Mouse (Mus musculus): ENCODE results near the gene Ppp2r5e. TPM values are rescaled to one million over a fixed set of nuclear protein-coding genes. Genes with fewer than 3 reads are reported as not detected.

The Ppp2r5e gene
- polyA plus RNA-seq (2015; fragmentation: Nextera tagmentation; extraction: Ambion mirVana), result 9.3 and 11.8 TPM in 2 replicates

DNA sequence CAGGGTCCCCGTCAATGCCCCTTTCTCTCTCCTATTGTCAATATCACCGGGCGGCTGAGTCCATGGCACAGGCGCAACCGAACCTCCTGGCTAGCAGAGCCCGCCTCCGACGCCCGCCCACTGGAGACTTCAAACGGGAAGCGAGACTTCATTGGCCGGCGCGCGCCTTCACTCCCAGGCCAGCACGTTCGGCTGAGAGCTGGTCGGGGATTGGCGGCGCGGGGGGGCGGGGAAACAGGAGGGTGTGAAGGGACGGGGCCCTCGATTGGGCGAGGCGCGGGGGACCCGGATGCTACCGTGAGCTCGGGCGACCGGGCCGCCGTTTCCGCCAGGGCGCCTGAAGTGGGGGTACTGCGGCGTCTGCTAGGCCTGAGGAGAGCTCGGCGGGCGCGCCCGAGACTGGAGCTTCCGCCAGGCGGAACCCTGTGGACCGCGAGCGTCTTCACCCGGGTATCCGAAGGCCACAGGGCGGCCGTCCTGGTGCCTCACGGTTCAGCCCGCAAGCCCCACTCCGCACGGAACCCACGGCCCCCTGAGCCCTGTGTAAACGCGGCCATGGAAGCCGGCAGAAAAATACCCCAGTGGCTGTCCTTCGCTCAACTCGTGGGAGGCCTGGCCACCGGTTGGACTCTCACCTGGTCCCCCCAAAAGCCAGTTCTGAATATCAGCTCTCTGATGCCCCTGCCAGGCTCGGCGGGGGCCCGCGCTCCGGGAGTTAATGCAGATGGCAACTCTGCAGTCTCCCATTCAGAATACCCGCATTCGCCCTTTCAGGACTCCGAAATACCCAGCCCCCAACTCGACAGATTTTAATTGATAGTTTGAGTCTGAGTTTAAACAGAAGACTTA, at the start of gene Ppp2r5e:
Gene Ppp2r5e, minus strand, starts transcription at position 92 of the 849 bp plus-strand sequence.
- peak within 1 kb of the TSS; percentile 99 for H3K4me3 ChIP-seq (replicated peaks)
- peak within 1 kb of the TSS; percentile 97 for H3K27ac ChIP-seq
- H3K4me2 ChIP-seq (replicated peaks), result peak within 1 kb of the TSS; percentile 82
- H3K4me1 ChIP-seq (replicated peaks), result 0 out of 2 replicates have a peak, but pooled peaks cover 6% of the 10 kb centered on the region
- H3K27me3 ChIP-seq (replicated peaks), result no peaks in the 10 kb centered on the region
- WGBS, result under 1% methylated on average over 72 of the region's 72 CpGs
- H3K9me3 ChIP-seq, result no peaks in the 10 kb centered on the region
- peak within 1 kb of the TSS; percentile 98 for H3K9ac ChIP-seq
- no peaks in the 10 kb centered on the region for H3K36me3 ChIP-seq
- peak; percentile 99 for ATAC-seq

DNA sequence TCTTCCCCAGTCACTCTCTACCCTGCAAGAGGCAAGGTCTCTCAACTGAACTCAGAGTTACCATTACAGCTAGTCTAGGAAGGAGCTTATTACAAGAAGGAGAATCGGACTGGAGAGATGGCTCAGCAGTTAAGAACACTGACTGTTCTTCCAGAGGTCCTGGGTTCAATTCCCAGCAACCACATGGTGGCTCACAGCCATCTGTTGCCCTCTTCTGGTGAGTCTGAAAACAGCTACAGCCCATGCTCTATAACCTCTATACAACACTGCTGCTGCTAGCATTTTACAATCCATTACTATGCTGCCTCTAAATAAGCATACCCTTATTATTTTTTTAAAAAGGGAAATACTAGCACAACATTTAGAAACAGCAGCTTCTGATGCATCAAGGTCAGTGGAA, 49.7 kb upstream of the Ppp2r5e start:
- no peak for ATAC-seq
- no peak overlapping the region for H3K4me3 ChIP-seq (replicated peaks)
- H3K27ac ChIP-seq, result no peak overlapping the region
- H3K4me2 ChIP-seq (replicated peaks), result no peak overlapping the region
- H3K27me3 ChIP-seq (replicated peaks), result no peaks in the 10 kb centered on the region
- H3K9ac ChIP-seq, result no peak overlapping the region
- no peaks in the 10 kb centered on the region for H3K9me3 ChIP-seq
- no peaks in the 10 kb centered on the region for H3K36me3 ChIP-seq
- 81% methylated on average over 1 of the region's 1 CpGs for WGBS
- no peaks in the 10 kb centered on the region for H3K4me1 ChIP-seq (replicated peaks)

DNA sequence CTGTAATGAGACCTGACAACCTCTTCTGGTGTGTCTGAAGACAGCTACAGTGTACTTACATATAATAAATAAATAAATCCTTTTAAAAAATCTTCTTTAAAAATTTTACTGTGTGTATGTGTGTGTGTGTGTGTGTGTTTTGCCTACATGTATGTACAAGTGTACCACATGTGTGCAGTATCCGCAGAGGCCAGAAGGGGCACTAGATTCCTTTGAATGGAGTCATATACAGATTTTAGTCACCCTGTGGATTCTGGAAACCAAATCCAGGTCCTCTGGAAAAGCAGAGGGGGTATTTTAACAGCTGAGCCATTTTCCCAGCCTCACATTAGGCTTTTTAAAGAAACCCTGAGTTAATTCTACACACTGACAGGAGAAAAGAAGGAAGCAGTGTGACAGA, 45.7 kb upstream of the Ppp2r5e start:
- no peak overlapping the region for H3K4me3 ChIP-seq (replicated peaks)
- H3K27me3 ChIP-seq (replicated peaks), result no peaks in the 10 kb centered on the region
- no peak overlapping the region for H3K4me2 ChIP-seq (replicated peaks)
- WGBS, result 95% methylated on average over 1 of the region's 1 CpGs
- H3K27ac ChIP-seq, result no peak overlapping the region
- no peaks in the 10 kb centered on the region for H3K9me3 ChIP-seq
- no peak for ATAC-seq
- H3K4me1 ChIP-seq (replicated peaks), result no peaks in the 10 kb centered on the region
- no peaks in the 10 kb centered on the region for H3K36me3 ChIP-seq
- H3K9ac ChIP-seq, result no peak overlapping the region

DNA sequence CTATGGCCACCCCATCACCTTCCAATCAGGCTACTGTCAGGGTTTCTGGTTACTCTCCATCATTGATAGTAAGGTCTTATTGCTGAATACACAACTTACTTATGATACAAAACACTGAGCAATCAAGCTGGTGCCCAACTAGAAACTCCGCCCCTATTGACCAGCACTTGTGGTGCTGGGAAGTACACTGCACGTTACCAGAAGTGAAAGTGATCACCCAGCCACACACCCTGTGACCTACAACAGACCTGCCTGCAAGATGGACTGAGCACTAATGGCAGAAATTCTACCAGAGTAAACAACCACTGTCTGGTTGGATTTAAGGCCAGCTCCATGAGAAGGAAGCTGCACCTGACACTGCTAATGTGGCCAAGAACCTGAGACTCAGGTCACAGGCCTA, 42.3 kb upstream of the Ppp2r5e start:
- WGBS, result 82% methylated on average over 2 of the region's 2 CpGs

DNA sequence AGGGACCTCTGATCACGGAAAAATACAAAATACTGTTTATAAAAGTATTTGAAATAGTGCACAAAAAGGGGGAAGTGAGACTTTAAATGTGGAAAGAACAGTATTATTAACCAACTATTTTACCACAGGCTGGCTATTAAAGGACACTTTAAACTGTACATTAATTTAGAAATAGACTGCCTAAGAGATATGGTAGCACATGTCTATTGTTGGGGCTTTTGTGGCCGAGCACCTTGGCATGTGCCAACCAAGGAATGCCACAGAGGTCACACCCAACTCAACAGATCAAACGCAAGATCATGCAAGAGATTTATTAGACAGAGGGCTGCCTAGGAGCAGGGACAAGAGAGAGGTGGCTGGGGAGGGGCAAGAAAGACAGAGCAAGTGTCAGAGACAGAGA, 41.1 kb upstream of the Ppp2r5e start:
- Histone ChIP-seq H3K9me3 (no peaks in the 10 kb centered on the region), H3K27ac (no peak overlapping the region), H3K9ac (no peak overlapping the region), H3K4me1 (replicated peaks) (no peaks in the 10 kb centered on the region), H3K4me3 (replicated peaks) (no peak overlapping the region), H3K27me3 (replicated peaks) (no peaks in the 10 kb centered on the region), H3K4me2 (replicated peaks) (no peak overlapping the region), H3K36me3 (no peaks in the 10 kb centered on the region)
- no peak for ATAC-seq
- 81% methylated on average over 3 of the region's 3 CpGs for WGBS

More for the DNA sequence above, 42.3 kb upstream of the Ppp2r5e start:
- H3K9ac ChIP-seq, result no peak overlapping the region
- H3K4me3 ChIP-seq (replicated peaks), result no peak overlapping the region
- no peaks in the 10 kb centered on the region for H3K9me3 ChIP-seq
- H3K4me2 ChIP-seq (replicated peaks), result no peak overlapping the region
- ATAC-seq, result no peak
- H3K27ac ChIP-seq, result no peak overlapping the region
- no peaks in the 10 kb centered on the region for H3K36me3 ChIP-seq
- no peaks in the 10 kb centered on the region for H3K27me3 ChIP-seq (replicated peaks)
- no peaks in the 10 kb centered on the region for H3K4me1 ChIP-seq (replicated peaks)

DNA sequence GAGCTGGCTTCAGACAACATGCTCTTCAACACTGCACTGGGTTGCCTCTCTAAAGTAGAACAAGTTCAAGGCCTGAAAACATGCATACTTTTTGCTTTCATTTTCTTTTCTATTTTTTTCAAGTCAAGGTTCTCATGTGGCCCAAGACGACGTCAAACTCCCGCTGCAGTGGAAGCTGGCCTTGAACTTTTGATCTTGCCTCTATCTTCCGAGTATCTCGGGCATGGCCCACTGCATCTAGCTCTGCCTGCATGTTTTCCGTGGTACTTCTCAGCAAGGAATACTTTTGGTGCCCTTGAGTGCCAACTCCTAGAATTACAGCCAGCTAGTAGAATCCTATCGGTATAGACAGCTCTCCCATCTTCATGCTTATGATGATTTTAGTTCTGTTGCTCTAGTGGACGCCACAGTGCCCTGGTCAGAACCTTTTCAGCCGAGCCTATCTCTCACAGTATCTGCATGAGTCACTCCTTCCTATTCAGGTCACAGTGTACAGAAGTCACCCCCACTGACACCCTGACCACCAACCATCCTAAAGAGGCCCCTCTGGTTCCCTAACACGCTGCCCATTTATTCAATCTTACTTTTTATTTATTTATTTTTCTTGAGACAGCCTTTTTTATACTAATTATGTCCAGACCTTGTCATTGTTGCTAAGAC, 39.9 kb upstream of the Ppp2r5e start:
- WGBS, result 85% methylated on average over 10 of the region's 10 CpGs

DNA sequence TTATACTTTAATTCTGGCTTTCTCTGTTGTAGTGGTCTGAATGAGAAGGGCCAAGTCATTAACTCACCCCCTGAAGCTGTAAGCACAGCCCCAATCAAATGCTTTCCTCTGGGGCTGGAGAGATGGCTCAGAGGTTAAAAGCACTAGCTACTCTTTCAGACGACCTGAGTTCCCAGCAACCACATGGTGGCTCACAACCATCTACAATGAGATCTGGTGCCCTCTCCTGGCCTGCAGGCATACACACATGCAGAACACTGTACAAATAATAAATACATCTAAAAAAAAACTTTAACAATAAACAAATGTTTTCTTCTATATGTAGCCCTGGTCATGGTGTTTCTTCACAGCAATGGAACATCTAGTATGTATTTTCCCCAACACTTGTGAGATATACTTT, 33.6 kb upstream of the Ppp2r5e start:
- Histone ChIP-seq H3K36me3 (no peaks in the 10 kb centered on the region), H3K4me2 (replicated peaks) (no peak overlapping the region), H3K9me3 (no peaks in the 10 kb centered on the region), H3K27ac (no peak overlapping the region), H3K4me1 (replicated peaks) (no peaks in the 10 kb centered on the region), H3K4me3 (replicated peaks) (no peak overlapping the region), H3K27me3 (replicated peaks) (no peaks in the 10 kb centered on the region), H3K9ac (no peak overlapping the region)
- no peak for ATAC-seq
- 69% methylated on average over 1 of the region's 1 CpGs for WGBS

More for the DNA sequence above, 39.9 kb upstream of the Ppp2r5e start:
- no peaks in the 10 kb centered on the region for H3K4me1 ChIP-seq (replicated peaks)
- H3K9ac ChIP-seq, result no peak overlapping the region
- H3K4me2 ChIP-seq (replicated peaks), result no peak overlapping the region
- no peaks in the 10 kb centered on the region for H3K36me3 ChIP-seq
- ATAC-seq, result no peak
- H3K4me3 ChIP-seq (replicated peaks), result no peak overlapping the region
- no peaks in the 10 kb centered on the region for H3K27me3 ChIP-seq (replicated peaks)
- H3K27ac ChIP-seq, result no peak overlapping the region
- no peaks in the 10 kb centered on the region for H3K9me3 ChIP-seq

DNA sequence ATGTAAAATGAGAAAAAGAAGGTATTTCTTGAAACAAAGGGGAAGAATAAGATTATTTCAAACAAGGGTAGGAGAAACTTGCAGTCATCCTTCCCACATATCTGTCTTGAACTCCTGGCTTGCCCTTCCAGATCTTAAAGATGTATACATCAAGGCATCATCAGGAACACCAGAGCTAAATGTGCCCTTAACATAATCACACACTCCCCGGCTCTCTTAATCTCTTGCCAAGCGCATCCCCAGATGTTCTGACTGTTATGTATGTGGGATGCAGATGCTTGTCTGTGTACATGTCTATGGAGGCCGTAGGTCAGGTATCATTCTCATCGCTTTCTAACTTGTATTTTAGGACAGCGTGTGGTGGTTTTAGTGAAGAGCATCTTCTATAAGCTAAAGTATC, 27.2 kb upstream of the Ppp2r5e start:
- 84% methylated on average over 5 of the region's 5 CpGs for whole genome bisulfite sequencing
- Histone ChIP-seq H3K4me1 (replicated peaks) (no peaks in the 10 kb centered on the region), H3K4me2 (replicated peaks) (no peak overlapping the region), H3K36me3 (no peaks in the 10 kb centered on the region), H3K4me3 (replicated peaks) (no peak overlapping the region), H3K9me3 (no peaks in the 10 kb centered on the region), H3K27me3 (replicated peaks) (no peaks in the 10 kb centered on the region), H3K9ac (no peak overlapping the region), H3K27ac (no peak overlapping the region)
- no peak for ATAC-seq

DNA sequence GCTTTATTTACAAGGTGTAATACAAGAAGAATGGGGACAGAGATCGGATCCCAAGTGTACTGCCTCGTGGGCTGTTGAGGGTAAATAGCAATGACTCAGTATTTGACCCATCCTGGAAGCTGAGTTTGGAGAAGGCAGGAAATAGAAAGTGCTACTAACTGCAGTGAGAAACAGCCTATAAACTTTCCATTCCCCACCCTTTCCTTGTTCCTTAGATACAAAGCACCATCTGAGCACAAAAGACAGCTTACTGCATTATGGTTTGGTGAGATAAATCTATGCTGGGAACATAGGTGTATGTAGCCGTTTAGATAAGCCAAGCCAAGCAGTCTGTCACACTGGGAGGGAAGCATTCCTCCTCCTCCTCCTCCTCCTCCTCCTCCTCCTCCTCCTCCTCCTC, 26.8 kb upstream of the Ppp2r5e start:
- no peaks in the 10 kb centered on the region for H3K4me1 ChIP-seq (replicated peaks)
- no peak overlapping the region for H3K4me2 ChIP-seq (replicated peaks)
- H3K9me3 ChIP-seq, result no peaks in the 10 kb centered on the region
- H3K27me3 ChIP-seq (replicated peaks), result no peaks in the 10 kb centered on the region
- H3K36me3 ChIP-seq, result no peaks in the 10 kb centered on the region
- ATAC-seq, result no peak
- WGBS, result 68% methylated on average over 3 of the region's 3 CpGs
- H3K9ac ChIP-seq, result no peak overlapping the region
- no peak overlapping the region for H3K4me3 ChIP-seq (replicated peaks)
- no peak overlapping the region for H3K27ac ChIP-seq

DNA sequence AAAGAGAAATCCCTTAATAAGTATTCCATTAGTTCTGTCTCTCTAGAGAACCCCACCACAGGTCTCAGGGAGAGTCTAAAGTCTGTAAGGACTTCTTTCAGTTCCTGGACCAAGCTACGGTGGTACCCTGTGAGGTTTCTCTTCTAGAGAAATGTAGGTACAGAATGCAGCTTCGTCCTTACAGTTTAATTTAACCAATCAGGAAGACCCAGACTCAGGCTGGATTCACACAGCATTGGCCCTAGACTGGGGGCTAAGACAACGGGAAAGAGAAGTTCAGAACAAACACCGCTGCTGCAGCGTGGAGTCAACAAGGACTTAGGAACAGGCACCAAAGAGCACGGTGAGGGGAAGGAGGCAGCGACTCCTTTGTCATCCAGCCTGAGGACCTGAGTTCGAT, 20.8 kb upstream of the Ppp2r5e start:
- no peak overlapping the region for H3K4me3 ChIP-seq (replicated peaks)
- no peak overlapping the region for H3K4me2 ChIP-seq (replicated peaks)
- H3K36me3 ChIP-seq, result no peaks in the 10 kb centered on the region
- H3K9ac ChIP-seq, result no peak overlapping the region
- WGBS, result 64% methylated on average over 8 of the region's 8 CpGs
- H3K4me1 ChIP-seq (replicated peaks), result 0 out of 2 replicates have a peak, but pooled peaks cover 5% of the 10 kb centered on the region
- no peaks in the 10 kb centered on the region for H3K9me3 ChIP-seq
- no peak overlapping the region for H3K27ac ChIP-seq
- no peaks in the 10 kb centered on the region for H3K27me3 ChIP-seq (replicated peaks)
- 0 out of 2 replicates have a peak, but pooled peaks have one; percentile 10 for ATAC-seq

DNA sequence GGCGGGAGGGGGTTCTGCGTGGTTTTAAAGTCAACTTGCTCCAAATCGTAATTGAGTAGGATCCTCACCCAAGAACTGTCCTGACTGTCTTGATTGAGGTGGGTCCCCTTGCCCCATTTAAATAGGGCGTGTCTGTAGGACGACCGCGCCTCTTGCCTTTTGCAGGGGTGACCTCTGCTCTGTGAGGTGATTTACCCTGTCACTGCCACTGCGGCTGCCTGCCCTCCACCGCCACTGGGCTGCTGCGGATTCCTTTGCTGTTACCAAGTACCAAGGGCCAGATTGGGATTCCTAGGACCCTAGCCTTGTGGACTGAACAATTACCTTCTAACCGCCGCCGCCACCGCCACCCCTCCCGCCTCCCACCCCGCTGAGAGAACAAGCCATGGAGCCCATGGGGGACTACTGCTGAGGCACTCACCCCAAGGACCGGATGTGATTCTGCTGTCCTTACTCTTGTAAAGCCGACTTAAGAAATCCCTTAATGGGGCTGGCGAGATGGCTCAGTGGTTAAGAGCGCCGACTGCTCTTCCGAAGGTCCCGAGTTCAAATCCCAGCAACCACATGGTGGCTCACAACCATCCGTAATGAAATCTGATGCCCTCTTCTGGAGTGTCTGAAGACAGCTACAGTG, 20.2 kb upstream of the Ppp2r5e start:
- H3K36me3 ChIP-seq, result no peaks in the 10 kb centered on the region
- no peaks in the 10 kb centered on the region for H3K9me3 ChIP-seq
- H3K27me3 ChIP-seq (replicated peaks), result no peaks in the 10 kb centered on the region
- H3K27ac ChIP-seq, result no peak overlapping the region
- ATAC-seq, result peak; percentile 77
- no peak overlapping the region for H3K9ac ChIP-seq
- WGBS, result 8% methylated on average over 24 of the region's 24 CpGs
- H3K4me1 ChIP-seq (replicated peaks), result 0 out of 2 replicates have a peak, but pooled peaks cover 5% of the 10 kb centered on the region
- peak overlapping the region; percentile 27 for H3K4me3 ChIP-seq (replicated peaks)
- peak overlapping the region; percentile 64 for H3K4me2 ChIP-seq (replicated peaks)

DNA sequence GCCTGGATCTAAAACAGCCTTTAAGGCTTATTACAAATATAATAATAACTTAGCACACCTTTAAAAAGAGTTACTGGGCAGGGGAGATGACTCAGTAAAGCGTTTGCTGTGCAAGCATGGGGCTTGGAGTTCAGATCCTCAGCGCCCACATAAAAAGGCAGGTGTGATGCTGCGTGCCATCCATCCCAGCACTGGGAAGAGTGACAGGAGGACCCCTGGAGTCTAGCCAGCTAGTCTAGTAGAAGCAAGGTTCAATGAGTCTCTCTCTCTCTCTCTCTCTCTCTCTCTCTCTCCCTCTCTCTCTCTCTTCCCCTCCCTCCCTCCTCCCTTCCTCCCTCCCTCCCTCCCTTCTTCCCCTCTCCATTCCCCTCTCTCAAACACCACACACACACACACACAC, 19.5 kb upstream of the Ppp2r5e start:
- no peak overlapping the region for H3K27ac ChIP-seq
- no peak overlapping the region for H3K4me3 ChIP-seq (replicated peaks)
- no peaks in the 10 kb centered on the region for H3K9me3 ChIP-seq
- no peak for ATAC-seq
- H3K9ac ChIP-seq, result no peak overlapping the region
- H3K4me2 ChIP-seq (replicated peaks), result no peak overlapping the region
- no peaks in the 10 kb centered on the region for H3K36me3 ChIP-seq
- WGBS, result 50% methylated on average over 3 of the region's 3 CpGs
- 0 out of 2 replicates have a peak, but pooled peaks cover 5% of the 10 kb centered on the region for H3K4me1 ChIP-seq (replicated peaks)
- no peaks in the 10 kb centered on the region for H3K27me3 ChIP-seq (replicated peaks)
